Mouse (Mus musculus) right cerebral cortex, adult 18-20 months (tissue): ENCODE data around the gene H2afy.

Experiments
- DNase-seq: peaks from one replicate; pipeline ENCODE4 v3.0.0; 2022; ENCODE audit warnings: mixed read lengths

Gene H2afy

DNA sequence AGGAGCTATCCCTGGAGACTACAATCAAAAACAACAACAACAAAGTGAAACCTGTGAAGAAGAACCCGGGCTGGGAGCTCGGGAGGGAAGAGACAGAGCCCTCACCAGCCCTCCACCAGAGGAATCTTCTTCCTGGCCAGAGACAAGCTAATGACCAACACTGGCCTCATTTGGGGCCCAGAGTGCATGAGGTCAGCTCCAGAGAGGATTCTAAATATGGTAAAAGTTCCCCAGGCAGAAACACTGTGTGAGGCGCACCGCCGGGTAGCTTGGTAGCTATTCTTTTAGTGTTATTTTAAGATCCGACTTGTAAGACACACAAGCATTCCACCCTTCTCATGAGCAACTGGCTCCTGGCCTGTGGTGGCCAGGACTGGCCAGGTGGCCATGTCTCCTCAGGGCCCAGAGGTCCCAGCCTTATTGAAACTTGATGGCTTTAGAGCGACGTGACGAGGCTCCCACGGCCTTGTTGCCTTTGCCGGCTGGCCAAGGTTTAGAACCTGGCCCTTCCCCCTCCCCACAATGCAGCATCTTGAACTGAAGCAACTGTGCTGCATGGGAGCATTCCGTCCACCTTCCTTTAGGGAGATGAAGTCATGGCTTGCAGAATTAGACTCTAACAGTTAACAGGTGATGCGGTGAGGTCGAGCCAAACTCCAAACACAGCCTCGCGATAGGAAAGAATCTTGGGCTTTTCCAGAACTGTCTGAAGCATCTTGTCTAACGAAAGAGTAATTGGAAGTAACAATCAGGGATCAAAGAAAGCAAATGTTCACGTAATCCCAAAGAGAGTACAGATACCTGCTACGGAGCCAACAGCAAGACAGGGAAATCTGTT lies 25.2 kb downstream of the H2afy start:
- DNase-seq: no peak

GRCm38 (mm10) chr13:56109703-56110102 lies 26.5 kb downstream of the H2afy start:
- no peak for DNase-seq

GRCm38 (mm10) chr13:56108849-56109519 lies 27.2 kb downstream of the H2afy start:
- no peak for DNase-seq

GRCm38 (mm10) chr13:56104971-56105391 lies 31.2 kb downstream of the H2afy start:
- DNase-seq: no peak

- DNase-seq: no peak
These were observed 32.1 kb downstream of the H2afy start for GRCm38 (mm10) chr13:56103796-56104746.

GRCm38 (mm10) chr13:56102160-56102559 lies 34.0 kb downstream of the H2afy start:
- no peak for DNase-seq

GRCm38 (mm10) chr13:56095601-56096195 lies 40.5 kb downstream of the H2afy start:
- no peak for DNase-seq

- DNase-seq: no peak
These were observed 41.6 kb downstream of the H2afy start for GRCm38 (mm10) chr13:56094544-56094943.

DNA sequence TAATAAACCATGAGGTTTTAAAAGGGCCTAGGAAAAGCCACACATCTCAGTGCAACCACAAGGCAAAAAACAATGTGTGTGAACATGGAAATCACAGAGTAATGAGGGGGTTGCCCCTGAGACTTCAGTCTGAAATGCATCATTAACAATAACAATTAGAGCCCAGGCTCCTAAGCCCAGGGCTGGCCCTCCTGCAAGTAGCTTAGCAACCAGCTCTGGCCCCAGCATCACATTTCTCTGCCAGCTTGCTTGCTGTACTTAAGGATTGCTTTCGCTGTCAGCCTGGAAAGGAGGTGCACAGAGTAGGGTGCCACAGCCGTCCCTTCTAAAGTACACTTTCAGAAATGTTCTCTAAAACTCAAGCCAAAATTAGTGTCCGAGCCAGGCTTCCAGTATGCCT lies 42.5 kb downstream of the H2afy start:
- peak; percentile 31 for DNase-seq

GRCm38 (mm10) chr13:56092606-56093005 lies 43.6 kb downstream of the H2afy start:
- DNase-seq: no peak

GRCm38 (mm10) chr13:56090597-56090996 lies 45.6 kb downstream of the H2afy start:
- DNase-seq: no peak

DNA sequence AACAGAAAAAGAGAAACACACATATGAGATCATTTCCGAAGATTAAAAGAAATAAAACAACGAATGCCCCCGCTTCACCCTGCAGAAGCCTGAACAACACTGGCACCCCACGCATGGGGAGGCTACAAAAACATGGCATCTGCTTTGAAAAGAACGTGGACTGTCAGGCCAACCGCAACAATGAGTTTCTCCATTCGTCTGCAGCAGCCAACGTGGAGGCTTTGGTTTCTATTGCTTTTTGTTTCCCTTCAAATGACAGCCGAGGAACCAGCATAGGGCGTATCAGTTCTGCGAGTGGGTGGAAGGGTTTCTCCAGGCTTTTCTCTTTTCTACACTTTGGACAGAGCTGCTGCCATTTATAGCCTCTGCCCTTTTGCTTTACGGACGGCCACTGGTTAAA lies 47.6 kb downstream of the H2afy start:
- DNase-seq: no peak

- no peak for DNase-seq
These were observed 48.2 kb downstream of the H2afy start for GRCm38 (mm10) chr13:56087936-56088335.

DNA sequence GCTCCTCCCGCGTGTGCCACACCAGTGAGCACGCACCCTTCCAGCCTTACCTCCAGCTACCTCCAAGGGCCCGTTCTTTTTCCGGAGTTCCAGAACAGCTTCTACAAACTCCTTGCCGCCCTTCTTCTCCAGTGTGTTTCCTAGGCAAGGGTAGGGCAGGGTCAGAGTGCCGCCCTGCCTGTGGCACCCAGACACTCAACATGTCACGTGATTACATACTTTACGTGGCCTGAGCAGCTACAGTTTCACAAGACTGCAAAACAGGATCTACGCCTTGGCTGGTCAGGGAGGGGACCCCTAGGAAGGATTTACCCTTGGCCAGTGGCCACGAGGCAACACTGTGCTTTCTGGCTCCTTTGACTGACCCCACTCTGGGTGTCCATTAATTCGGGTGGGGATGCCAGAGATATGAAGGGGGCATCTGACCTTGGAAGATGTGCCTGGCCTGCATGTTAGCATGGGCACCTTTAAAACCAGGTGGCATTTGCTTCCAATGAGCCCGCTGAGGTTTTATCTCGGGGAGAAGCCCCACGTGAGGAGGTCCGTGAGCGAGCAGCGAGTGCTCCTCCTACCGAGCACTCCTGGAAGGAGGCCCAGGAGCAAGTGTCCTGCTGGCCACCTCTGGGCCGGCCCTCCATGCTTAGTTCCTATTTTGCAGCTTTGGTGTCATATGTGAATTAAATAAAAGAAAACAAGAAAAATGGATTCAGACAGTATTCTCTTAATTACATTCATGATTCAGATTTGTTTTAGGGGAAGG lies 51.8 kb downstream of the H2afy start:
- no peak for DNase-seq

DNA sequence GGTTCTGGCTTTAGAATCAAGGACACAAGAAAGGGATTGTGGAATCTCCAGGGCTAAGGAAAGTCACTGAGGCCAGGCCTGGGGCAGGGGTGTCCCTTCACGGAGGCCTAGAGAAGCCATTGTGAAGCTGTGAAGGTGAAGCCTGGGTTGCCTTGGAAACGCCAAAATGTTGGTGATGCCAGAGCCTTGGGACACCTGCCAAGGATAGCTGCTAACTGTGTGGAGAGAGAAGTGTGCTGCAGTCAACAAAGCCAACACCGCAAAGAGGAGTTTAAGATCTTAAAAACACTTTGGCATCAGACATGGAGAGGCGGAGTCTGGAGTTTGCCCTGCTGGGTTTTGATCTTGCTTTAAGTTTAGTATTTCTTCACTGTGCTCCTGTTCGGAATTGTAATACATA lies 54.5 kb downstream of the H2afy start:
- DNase-seq: no peak

- no peak for DNase-seq
These were observed 56.5 kb downstream of the H2afy start for GRCm38 (mm10) chr13:56079616-56080015.

GRCm38 (mm10) chr13:56078724-56079262 lies 57.4 kb downstream of the H2afy start:
- DNase-seq: no peak

- no peak for DNase-seq
These were observed 60.2 kb downstream of the H2afy start for GRCm38 (mm10) chr13:56075930-56076329.

DNA sequence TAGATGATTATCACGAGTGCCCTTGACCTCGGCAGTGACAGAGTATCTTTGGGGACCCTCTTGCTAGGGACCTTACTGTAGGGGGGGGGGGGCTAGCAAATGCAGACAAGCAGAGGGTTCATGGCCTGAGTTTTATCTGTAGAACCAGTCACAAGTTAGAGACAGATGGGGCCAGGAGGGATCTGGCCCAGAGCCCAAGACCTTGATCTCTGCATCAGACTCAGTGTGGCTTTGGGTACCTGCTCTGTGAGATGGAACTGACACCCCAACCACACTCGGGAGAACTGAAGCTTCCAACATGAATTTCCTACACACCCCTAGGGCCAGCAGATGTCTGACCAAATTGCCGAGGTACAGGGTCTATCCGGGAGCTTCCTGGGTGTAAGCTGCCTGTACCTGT lies 63.0 kb downstream of the H2afy start:
- DNase-seq: no peak

GRCm38 (mm10) chr13:56072268-56072607 lies 63.9 kb downstream of the H2afy start:
- no peak for DNase-seq

GRCm38 (mm10) chr13:56071586-56072267 lies 64.4 kb downstream of the H2afy start:
- no peak for DNase-seq
